ENCODE assay signal across 8 mouse cellular contexts in the genomic region with DNA sequence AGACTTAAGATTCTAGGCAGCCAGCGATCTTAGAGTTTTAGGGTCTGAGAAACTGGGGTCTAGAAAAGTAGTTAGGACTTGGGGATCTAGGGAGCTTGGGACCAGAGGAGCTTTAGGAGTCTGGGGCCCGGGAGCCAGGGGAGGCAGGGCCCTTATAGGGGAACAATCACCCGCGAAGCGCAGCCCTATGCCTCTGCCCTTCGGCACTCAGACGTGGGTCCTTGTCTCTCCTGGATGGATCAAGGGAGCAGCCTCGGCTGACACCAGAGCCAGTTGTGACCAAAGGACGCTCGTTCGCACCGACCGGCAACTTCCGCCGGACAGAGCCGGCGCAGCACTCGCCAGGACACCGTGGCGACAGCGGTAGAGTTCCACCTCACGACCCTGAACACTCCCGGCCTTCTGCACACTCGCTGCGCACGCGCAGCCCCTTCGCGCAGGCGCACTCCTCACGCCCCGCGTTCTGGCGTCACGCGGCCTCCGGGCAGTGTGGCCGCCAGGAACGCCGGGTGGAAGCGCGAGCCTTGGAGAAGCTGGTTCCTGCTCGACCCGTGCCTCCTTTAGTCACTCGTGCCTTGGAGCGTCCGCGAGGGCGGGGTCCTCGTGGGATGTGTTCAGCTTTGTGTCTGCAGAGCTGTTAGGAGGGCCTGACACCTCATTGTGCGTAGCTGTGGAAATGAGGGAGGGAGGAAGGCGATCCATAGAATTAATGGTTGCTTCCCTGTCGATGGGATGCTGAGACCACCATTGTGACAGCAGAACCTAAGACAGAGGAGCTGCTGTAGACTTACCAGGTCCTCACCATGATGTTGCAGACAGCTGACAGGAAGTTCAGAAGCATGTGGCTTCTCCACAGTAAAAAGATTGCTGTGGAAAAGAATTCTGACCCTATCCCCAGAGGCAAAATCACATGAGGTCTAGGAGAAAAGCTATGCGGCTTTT. TPM values are rescaled to one million over a fixed set of nuclear protein-coding genes. Genes with fewer than 3 reads are reported as not detected.
DNase-seq lines count a peak whose midpoint lies in the region; ATAC-seq lines count a peak whose summit lies in the region.

No protein-coding gene starts in this region.

- H3K4me2 ChIP-seq in hindbrain, embryonic 13.5 days = peak overlapping the region; percentile 94

- 2% methylated on average over 54 of the region's 54 CpGs for WGBS in hindbrain, embryonic 13.5 days

- peak; percentile 94 for ATAC-seq in hindbrain, embryonic 13.5 days (ENCODE audit: low FRiP score)

- peak overlapping the region; percentile 96 for H3K27ac ChIP-seq in hindbrain, embryonic 13.5 days

- H3K4me3 ChIP-seq in hindbrain, embryonic 13.5 days = peak overlapping the region; percentile 74

- peaks cover 21% of the 10 kb centered on the region for H3K4me1 ChIP-seq in hindbrain, embryonic 13.5 days (replicated peaks)

- H3K27me3 ChIP-seq in hindbrain, embryonic 13.5 days = peaks cover under 1% of the 10 kb centered on the region; the same call in 1 of the 2 replicates

- H3K36me3 ChIP-seq in hindbrain, embryonic 13.5 days = no peaks in the 10 kb centered on the region

- peak; percentile 89 for DNase-seq in R1 (ENCODE audit: low read depth, low spot score)
- DNase-seq in cerebellum, postnatal 14 days = peak; percentile 98
- DNase-seq in frontal cortex, postnatal 14 days (ENCODE audit: low spot score in 2 of 2) = peak; percentile 90 to 92
- peak; percentile 93 to 94 for DNase-seq in layer of hippocampus, postnatal 25 days (ENCODE audit: extremely low spot score in 1 of 2, low spot score in 1 of 2)
- DNase-seq in lung, postnatal 14 days = peak; percentile 96
- DNase-seq in ovary, postnatal 36 days (ENCODE audit: low spot score) = peak; percentile 95
- DNase-seq in thymus, postnatal 14 days = peak; percentile 95

- H3K9me3 ChIP-seq in hindbrain, embryonic 13.5 days = no peaks in the 10 kb centered on the region

- H3K9ac ChIP-seq in hindbrain, embryonic 13.5 days = peak overlapping the region; percentile 97

RNA-seq across cellular contexts. Expression of a gene that starts 14.8 kb away (rescaled TPM):
- 3.6 and 4.6 TPM in 2 replicates for polyA plus RNA-seq in hindbrain, embryonic 13.5 days (2015; fragmentation: Nextera tagmentation; extraction: Ambion mirVana)
- total RNA-seq in layer of hippocampus, postnatal 25 days (2021) = under 1 TPM; 0.40 to 0.76 TPM

RNA-seq across cellular contexts. Expression of a gene that starts 18.8 kb away (rescaled TPM):
- polyA plus RNA-seq in hindbrain, embryonic 13.5 days (2015; fragmentation: Nextera tagmentation; extraction: Ambion mirVana) = 60.8 and 64.5 TPM in 2 replicates
- total RNA-seq in layer of hippocampus, postnatal 25 days (2021) = 100 to 1,000 TPM; 147 to 158 TPM

RNA-seq across cellular contexts. Expression of a gene that starts 26.8 kb away (rescaled TPM):
- polyA plus RNA-seq in hindbrain, embryonic 13.5 days (2015; fragmentation: Nextera tagmentation; extraction: Ambion mirVana) = 24.2 and 24.9 TPM in 2 replicates
- 100 to 1,000 TPM; 180 to 192 TPM for total RNA-seq in layer of hippocampus, postnatal 25 days (2021)

RNA-seq across cellular contexts. Expression of a gene that starts 49.0 kb away (rescaled TPM):
- 62.6 and 63.8 TPM in 2 replicates for polyA plus RNA-seq in hindbrain, embryonic 13.5 days (2015; fragmentation: Nextera tagmentation; extraction: Ambion mirVana)
- total RNA-seq in layer of hippocampus, postnatal 25 days (2021) = 10 to 100 TPM; 20.0 to 21.9 TPM

Comparison
In these comparisons a context has a peak if more than half of its experiments do, and no peak if none do; other contexts are left out.
1. Peak in every context shown above with its lines: DNase-seq, ATAC-seq, H3K4me3 ChIP-seq and H3K27ac ChIP-seq.